Mouse (Mus musculus) heart, embryonic 12.5 days (tissue): ENCODE data around the gene Dhx40. TPM values are rescaled to one million over a fixed set of nuclear protein-coding genes. Genes with fewer than 3 reads are reported as not detected.
A peak's percentile ranks its signal among the peaks of the same experiment; 100 is the strongest.
"Not testable (repeated sequence)": the region's sequence is repeated elsewhere in the genome, so short reads cannot be mapped to it uniquely, and the experiment has no call there.

Experiments used
- ATAC-seq: fragments of 200-750 bp; cut with Nextera tagmentation; 2 replicates; pipeline ENCODE4 v1.8.0; 2017; ENCODE audit warnings: moderate TSS enrichment, moderate library complexity; ENCODE audit not compliant: insufficient number of reproducible peaks, low FRiP score
- H3K27ac ChIP-seq: fragments of 300-500 bp; sonication (generic); 2 replicates; pipeline ENCODE4 v1.5.1; 2016; ENCODE audit warnings: mild to moderate bottlenecking, moderate library complexity; ENCODE audit not compliant: poor library complexity, severe bottlenecking
- H3K27me3 ChIP-seq: fragments of 300-500 bp; sonication (generic); replicated peaks from 2 replicates; pipeline ENCODE4 v1.6.1; 2016; ENCODE audit warnings: mild to moderate bottlenecking, moderate library complexity
- H3K36me3 ChIP-seq: fragments of 300-500 bp; sonication (generic); 2 replicates; pipeline ENCODE4 v1.6.1; 2016; ENCODE audit warnings: mild to moderate bottlenecking, moderate library complexity
- H3K4me1 ChIP-seq: fragments of 300-500 bp; sonication (generic); replicated peaks from 2 replicates; pipeline ENCODE4 v1.6.1; 2016; ENCODE audit warnings: mild to moderate bottlenecking
- H3K4me2 ChIP-seq: fragments of 300-500 bp; sonication (generic); 2 replicates; pipeline ENCODE4 v1.6.1; 2016; ENCODE audit warnings: mild to moderate bottlenecking, moderate library complexity
- H3K4me3 ChIP-seq: fragments of 300-500 bp; sonication (generic); 2 replicates; pipeline ENCODE4 v1.5.1; 2016; ENCODE audit warnings: mild to moderate bottlenecking
- H3K9ac ChIP-seq: fragments of 300-500 bp; sonication (generic); 2 replicates; pipeline ENCODE4 v1.6.1; 2016; ENCODE audit warnings: mild to moderate bottlenecking, moderate library complexity
- H3K9me3 ChIP-seq: fragments of 300-500 bp; sonication (generic); replicated peaks from 2 replicates; pipeline ENCODE4 v1.6.1; 2016; ENCODE audit warnings: mild to moderate bottlenecking, moderate library complexity
- WGBS: fragments of 180-500 bp; shearing (Covaris S2); methylation state at CpG from one replicate; pipeline ENCODE4 v1.1.7; 2016; 5-methylcytosine and 5-hydroxymethylcytosine counted together
- polyA plus RNA-seq: library from polyadenylated mRNA; unstranded; fragments of >200 nt; fragmentation: Nextera tagmentation; extraction: Ambion mirVana; gene quantifications from 2 replicates; pipeline ENCODE4 v1.2.1, GENCODE M21; 2016

The Dhx40 gene
- polyA plus RNA-seq, 1 experiment from 2014 or later: 16.5 TPM

- H3K27ac ChIP-seq: peak overlapping the region; percentile 60; the same call in 1 of the 2 replicates
- H3K9ac ChIP-seq: no peak overlapping the region
- H3K9me3 ChIP-seq: no peaks in the 10 kb centered on the region
- H3K4me3 ChIP-seq: no peak overlapping the region
- peaks cover 10% of the 10 kb centered on the region for H3K36me3 ChIP-seq
- peaks cover 47% of the 10 kb centered on the region for H3K4me1 ChIP-seq
- WGBS: 72% methylated on average over 3 of the region's 3 CpGs
- peak overlapping the region; percentile 13; the same call in 1 of the 2 replicates for H3K4me2 ChIP-seq
- H3K27me3 ChIP-seq: no peaks in the 10 kb centered on the region
- no peak for ATAC-seq
Measured at GRCm38 (mm10) chr11:86749776-86750423, 57.6 kb downstream of the Dhx40 start.

- WGBS: 68% methylated on average over 3 of the region's 3 CpGs
- Histone ChIP-seq H3K27me3 (no peaks in the 10 kb centered on the region), H3K4me1 (peaks cover 43% of the 10 kb centered on the region), H3K9me3 (no peaks in the 10 kb centered on the region), H3K4me3 (no peak overlapping the region), H3K36me3 (no peaks in the 10 kb centered on the region), H3K4me2 (no peak overlapping the region; the same call in 1 of the 2 replicates), H3K9ac (0 out of 2 replicates have a peak overlapping the region, but pooled peaks have one; percentile 31), H3K27ac (peak overlapping the region; percentile 28; the same call in 1 of the 2 replicates)
- ATAC-seq: no peak
Measured at GRCm38 (mm10) chr11:86745634-86746404, 61.7 kb downstream of the Dhx40 start.

- Histone ChIP-seq H3K9ac (0 out of 2 replicates have a peak overlapping the region, but pooled peaks have one; percentile 3), H3K4me1 (peaks cover 39% of the 10 kb centered on the region), H3K9me3 (no peaks in the 10 kb centered on the region), H3K27ac (peak overlapping the region; percentile 64), H3K4me3 (no peak overlapping the region), H3K36me3 (no peaks in the 10 kb centered on the region), H3K27me3 (no peaks in the 10 kb centered on the region), H3K4me2 (peak overlapping the region; percentile 29)
- 4% methylated on average over 2 of the region's 2 CpGs for WGBS
- ATAC-seq: peak; percentile 93
Measured at GRCm38 (mm10) chr11:86742605-86743004, 64.9 kb downstream of the Dhx40 start.

- 90% methylated on average over 5 of the region's 5 CpGs for WGBS
- no peak overlapping the region for H3K4me3 ChIP-seq
- H3K27me3 ChIP-seq: no peaks in the 10 kb centered on the region
- H3K9me3 ChIP-seq: no peaks in the 10 kb centered on the region
- H3K4me1 ChIP-seq: peaks cover 36% of the 10 kb centered on the region
- H3K9ac ChIP-seq: no peak overlapping the region
- no peak for ATAC-seq
- no peaks in the 10 kb centered on the region for H3K36me3 ChIP-seq
- H3K4me2 ChIP-seq: no peak overlapping the region
- no peak overlapping the region for H3K27ac ChIP-seq
Measured at GRCm38 (mm10) chr11:86741505-86741904, 66.0 kb downstream of the Dhx40 start.

- no peak for ATAC-seq
- Histone ChIP-seq H3K9me3 (no peaks in the 10 kb centered on the region), H3K36me3 (peaks cover 4% of the 10 kb centered on the region; the same call in 1 of the 2 replicates), H3K4me2 (no peak overlapping the region), H3K4me1 (peaks cover 28% of the 10 kb centered on the region), H3K9ac (no peak overlapping the region), H3K27ac (no peak overlapping the region), H3K4me3 (no peak overlapping the region), H3K27me3 (no peaks in the 10 kb centered on the region)
- 65% methylated on average over 2 of the region's 2 CpGs for WGBS
Measured at GRCm38 (mm10) chr11:86739470-86739869, 68.1 kb downstream of the Dhx40 start.

GRCm38 (mm10) chr11:86738956-86739355 is 68.6 kb downstream of the Dhx40 start:
- Histone ChIP-seq H3K9ac (no peak overlapping the region), H3K4me1 (peaks cover 30% of the 10 kb centered on the region), H3K4me2 (no peak overlapping the region), H3K27ac (no peak overlapping the region), H3K4me3 (no peak overlapping the region), H3K36me3 (peaks cover 4% of the 10 kb centered on the region; the same call in 1 of the 2 replicates), H3K9me3 (no peaks in the 10 kb centered on the region), H3K27me3 (no peaks in the 10 kb centered on the region)
- ATAC-seq: no peak
- 93% methylated on average over 1 of the region's 1 CpGs for WGBS

- H3K4me2 ChIP-seq, H3K36me3 ChIP-seq, H3K4me3 ChIP-seq, H3K9me3 ChIP-seq, ATAC-seq, H3K9ac ChIP-seq, H3K27me3 ChIP-seq, H3K27ac ChIP-seq: not testable (repeated sequence)
- 97% methylated on average over 1 of the region's 1 CpGs for WGBS
- H3K4me1 ChIP-seq: peaks cover 31% of the 10 kb centered on the region
Measured at GRCm38 (mm10) chr11:86738308-86738707, 69.2 kb downstream of the Dhx40 start.

- peak; percentile 81 for ATAC-seq
- H3K27ac ChIP-seq: no peak overlapping the region
Measured at GRCm38 (mm10) chr11:86737301-86738000, 70.1 kb downstream of the Dhx40 start.

GRCm38 (mm10) chr11:86734993-86735392 is 72.6 kb downstream of the Dhx40 start:
- Histone ChIP-seq H3K36me3 (peaks cover 28% of the 10 kb centered on the region), H3K27ac (no peak overlapping the region), H3K27me3 (no peaks in the 10 kb centered on the region)

More at GRCm38 (mm10) chr11:86737301-86738000, 70.1 kb downstream of the Dhx40 start:
- Histone ChIP-seq H3K9ac (no peak overlapping the region), H3K4me1 (peaks cover 28% of the 10 kb centered on the region), H3K4me3 (no peak overlapping the region), H3K9me3 (no peaks in the 10 kb centered on the region), H3K27me3 (no peaks in the 10 kb centered on the region), H3K4me2 (no peak overlapping the region), H3K36me3 (peaks cover 13% of the 10 kb centered on the region; the same call in 1 of the 2 replicates)
- 76% methylated on average over 8 of the region's 8 CpGs for WGBS

GRCm38 (mm10) chr11:86734241-86734939 is 73.2 kb downstream of the Dhx40 start:
- no peak overlapping the region for H3K9ac ChIP-seq
- peaks cover 21% of the 10 kb centered on the region for H3K4me1 ChIP-seq
- no peak overlapping the region for H3K4me2 ChIP-seq

More at GRCm38 (mm10) chr11:86734993-86735392, 72.6 kb downstream of the Dhx40 start:
- peaks cover 21% of the 10 kb centered on the region for H3K4me1 ChIP-seq
- H3K9ac ChIP-seq: no peak overlapping the region
- H3K9me3 ChIP-seq: no peaks in the 10 kb centered on the region
- H3K4me3 ChIP-seq: no peak overlapping the region
- ATAC-seq: no peak
- 81% methylated on average over 4 of the region's 4 CpGs for WGBS
- H3K4me2 ChIP-seq: no peak overlapping the region

More at GRCm38 (mm10) chr11:86734241-86734939, 73.2 kb downstream of the Dhx40 start:
- Histone ChIP-seq H3K27ac (peak overlapping the region; percentile 43), H3K27me3 (no peaks in the 10 kb centered on the region), H3K9me3 (no peaks in the 10 kb centered on the region), H3K36me3 (peaks cover 32% of the 10 kb centered on the region), H3K4me3 (no peak overlapping the region)
- 69% methylated on average over 10 of the region's 10 CpGs for WGBS
- no peak for ATAC-seq
